Mouse (Mus musculus) natural killer cell, adult 2 months (primary cell): Measurements from ENCODE around the gene Cdk2ap2.
"Not testable (repeated sequence)": the region's sequence is repeated elsewhere in the genome, so short reads cannot be mapped to it uniquely, and the experiment has no call there.

Source experiments
- DNase-seq, 2 experiments: peaks; one replicate each; pipeline ENCODE4 v3.0.0; 2022; ENCODE audit warnings: low spot score in 2 of 2

The Cdk2ap2 gene

DNA sequence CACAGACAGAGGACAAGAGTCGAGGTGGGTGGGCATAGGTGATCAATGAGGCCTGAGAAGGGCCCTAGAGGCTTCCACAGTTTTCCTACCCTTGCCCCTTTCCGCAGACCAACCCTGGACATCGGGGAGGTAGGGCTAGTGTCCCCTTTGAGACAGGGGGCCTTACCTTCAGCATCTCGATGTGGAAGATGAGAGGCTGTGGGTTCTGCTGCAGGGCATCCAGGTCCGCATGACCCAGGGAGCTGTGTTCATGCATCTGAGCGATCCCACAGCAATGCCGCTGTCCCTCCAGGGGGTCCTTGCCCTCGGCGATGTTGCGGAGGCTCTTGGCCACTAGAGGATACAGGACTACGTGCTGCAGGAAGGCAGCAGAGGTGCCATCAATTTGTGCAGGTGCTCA, 18.8 kb downstream of the Cdk2ap2 start:
- DNase-seq = no peak

DNA sequence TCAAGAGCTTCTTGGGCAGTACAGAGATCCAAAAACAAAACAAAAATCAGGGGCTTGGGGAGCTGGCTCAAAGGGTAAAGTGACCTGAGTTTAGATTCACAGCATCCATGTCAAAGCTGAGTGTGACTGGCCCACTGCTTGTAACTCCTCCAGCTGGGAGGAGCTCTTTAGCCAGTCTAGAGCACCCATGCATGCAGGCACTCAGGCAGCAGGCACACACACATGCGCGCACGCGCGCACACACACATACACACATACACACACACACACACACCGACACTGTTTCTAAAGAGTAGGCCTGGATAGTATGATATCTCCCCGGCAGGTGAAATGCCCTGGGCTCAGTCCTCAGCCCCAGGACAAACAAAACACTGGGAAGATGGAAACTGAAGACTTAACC, 20.0 kb downstream of the Cdk2ap2 start:
- no peak for DNase-seq

DNA sequence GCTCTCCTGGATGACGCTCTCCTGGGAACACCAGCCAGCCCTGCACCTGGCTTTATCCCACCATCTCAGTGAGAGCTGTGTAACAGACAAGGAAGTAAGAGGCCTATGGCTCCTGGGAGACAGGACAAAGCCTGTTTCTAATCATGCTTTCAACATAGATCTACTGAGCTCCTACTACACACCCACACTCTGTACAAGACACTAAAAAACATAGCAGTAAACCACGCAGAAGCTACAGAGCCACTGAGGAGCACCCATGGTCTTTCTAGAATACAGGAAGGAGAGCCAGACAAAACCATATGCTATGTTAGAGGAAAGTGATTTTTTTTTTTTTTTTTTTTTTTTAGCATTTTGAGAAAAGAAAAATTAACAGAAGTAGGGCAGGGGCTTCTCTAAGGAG, 21.4 kb downstream of the Cdk2ap2 start:
- DNase-seq = no peak

DNA sequence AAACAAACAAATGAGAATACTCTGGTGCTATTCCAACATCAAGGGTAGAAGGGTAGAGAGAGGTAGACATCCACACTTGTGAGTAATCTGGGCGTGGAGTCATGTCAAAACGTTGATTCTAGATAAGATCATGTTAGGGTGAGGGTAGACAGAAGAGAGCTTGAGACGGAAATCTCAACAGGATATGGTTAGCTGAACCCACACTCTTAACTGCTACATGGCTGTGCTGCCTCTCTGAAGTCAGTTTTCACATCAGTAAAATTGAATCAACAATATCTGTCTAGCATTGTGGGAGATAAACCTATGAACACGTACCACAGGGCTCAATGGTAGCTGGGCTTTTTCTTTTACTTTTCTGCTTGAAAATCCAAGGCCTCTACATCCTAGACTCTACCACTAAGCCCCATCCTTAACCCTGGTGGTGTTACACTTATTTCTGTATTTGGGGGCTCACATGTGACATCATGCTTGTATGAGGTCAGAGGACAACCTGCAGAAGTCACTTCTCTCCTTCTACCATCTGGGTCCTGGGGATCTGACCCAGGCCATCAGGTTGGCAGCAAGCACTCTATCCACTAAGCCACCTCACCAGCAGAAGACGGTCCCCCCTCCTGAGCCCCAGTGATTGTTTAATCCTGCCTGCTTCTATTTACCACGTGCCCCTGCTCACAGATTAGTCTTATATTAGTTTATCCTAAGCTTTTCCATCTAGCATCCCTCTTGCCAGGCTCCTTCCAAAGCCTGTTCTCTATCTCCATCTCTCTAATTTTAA, 22.9 kb downstream of the Cdk2ap2 start:
- peak; percentile 69 to 81 for DNase-seq

DNA sequence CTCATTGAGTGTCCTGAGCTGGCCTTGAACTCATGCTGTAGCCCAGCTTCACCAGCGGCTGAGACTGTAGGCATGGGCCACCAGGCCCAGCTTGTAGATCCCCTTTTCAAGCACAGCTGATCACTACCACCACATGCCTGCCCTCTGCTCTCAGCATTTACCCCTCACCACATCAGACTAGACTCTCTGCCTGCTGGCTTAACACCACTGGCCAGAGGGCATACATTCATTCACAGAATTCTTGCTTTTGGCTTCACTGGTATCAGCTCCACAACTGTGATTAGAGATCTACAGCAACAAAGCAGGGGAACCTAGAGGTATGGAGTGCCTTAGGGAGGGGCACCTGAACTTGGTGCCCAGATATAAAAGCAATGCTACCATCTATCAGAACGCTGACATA, 23.5 kb downstream of the Cdk2ap2 start:
- DNase-seq = peak in 1 of 2 experiments; percentile 16

DNA sequence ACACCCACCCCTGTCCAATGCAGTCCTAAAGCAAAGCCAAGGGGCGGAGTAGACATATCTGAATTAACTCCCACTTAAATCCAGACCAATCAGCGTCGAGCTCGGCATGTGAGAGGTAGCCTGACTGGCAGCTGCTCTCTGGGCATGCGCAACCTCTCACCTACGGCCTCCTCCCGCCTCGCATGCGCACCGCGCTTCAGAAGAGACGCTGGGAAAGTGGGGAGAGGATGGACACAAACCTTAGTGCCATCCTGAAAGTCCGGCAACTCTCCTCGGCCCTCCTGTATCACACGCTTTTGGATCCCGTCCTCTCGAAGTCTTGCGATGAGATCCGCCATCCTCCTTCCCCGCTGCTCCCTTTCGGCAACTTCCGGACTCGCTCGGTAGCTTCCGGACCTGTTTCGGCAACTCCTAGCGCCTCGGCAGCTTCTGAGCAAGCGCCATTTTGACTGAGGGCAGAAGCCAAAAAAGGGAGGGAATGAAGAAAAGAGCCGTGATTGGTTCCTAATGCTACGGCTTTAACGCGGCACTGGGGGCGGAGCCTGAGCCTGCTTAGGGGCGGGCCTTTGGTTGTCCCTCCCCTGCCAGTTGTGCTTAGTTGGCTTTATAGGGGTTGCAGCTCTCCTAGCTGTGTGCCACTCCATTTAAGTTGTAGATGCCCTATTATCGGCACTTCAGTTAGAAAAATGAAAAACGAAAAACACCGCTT, 24.3 kb downstream of the Cdk2ap2 start:
- DNase-seq = peak; percentile 98

DNA sequence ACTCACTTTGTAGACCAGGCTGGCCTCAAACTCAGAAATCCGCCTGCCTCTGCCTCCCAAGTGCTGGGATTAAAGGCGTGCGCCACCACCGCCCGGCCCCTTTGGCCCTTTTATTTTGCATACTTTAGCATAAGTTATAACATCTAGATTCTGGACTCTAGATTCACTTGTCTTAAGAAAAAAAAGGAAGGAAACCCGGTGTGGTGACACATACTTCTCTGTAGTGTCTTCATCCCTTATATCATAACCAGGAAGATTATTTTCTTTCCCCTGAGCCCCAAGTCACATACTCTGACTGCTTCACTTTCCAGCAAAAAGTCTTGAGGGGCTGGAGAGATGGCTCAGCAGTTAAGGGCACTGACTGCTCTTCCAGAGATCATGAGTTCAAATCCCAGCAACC, 24.9 kb downstream of the Cdk2ap2 start:
- DNase-seq = not testable (repeated sequence)

DNA sequence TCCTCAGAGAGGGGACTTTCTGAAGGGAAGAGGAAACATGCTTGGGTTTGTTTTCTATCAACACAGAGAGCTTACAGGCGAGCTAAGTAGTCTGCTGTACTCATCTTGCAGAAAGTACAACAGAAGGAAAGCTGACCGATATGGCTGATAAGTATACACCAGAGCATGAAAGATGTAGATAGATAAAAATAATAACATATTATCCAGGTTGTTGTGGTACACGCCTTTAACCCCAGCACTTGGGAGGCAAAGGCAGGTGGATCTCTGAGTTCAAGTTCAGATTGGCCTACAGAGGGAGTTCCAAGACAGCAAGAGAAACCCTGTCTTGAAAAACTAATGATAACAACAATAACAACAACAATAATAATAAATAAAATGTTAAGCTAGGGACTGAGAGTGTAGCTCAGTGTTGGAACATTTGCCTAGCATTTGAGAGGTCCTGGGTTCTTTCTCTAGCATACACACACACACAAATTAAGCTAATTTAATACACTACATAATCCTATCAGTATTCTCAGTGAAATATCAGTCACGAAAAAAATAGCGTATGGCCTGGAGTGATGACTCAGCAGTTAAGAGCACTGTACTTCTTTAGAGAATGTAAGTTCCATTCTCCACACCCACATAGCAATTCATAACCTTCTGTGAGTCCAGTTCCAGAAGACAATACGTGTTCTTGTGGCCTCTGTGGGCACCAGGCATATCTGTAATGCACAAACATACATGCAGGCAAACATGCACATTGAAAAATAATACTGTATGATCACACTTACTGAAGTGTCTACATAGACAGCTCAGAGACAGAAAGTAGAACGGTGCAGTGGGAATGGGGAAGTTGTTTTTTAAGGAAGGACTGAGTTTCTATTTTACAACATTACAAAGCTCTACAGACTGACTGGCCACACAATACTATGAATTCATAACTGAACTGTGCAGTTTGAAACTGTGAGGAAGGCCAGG, 25.7 kb downstream of the Cdk2ap2 start:
- DNase-seq = no peak

DNA sequence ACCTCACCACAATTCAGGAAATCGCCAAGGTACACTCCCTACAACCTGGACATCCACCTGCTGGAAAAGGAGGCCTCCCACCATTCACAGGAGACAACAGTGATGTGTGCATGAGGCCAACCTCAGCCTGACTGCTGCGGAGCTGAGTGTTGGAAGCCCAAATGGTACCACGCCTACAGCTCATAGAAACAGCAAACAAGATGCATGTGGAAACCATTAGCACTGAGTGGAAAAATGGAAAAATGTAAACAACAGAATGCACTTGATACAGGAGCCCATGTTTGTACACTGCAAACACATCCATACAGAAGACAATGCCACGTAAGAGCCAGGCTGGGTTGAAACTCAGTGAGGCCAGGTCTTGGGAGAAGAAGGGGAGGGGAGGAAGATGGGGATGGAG, 27.4 kb downstream of the Cdk2ap2 start:
- DNase-seq = no peak

DNA sequence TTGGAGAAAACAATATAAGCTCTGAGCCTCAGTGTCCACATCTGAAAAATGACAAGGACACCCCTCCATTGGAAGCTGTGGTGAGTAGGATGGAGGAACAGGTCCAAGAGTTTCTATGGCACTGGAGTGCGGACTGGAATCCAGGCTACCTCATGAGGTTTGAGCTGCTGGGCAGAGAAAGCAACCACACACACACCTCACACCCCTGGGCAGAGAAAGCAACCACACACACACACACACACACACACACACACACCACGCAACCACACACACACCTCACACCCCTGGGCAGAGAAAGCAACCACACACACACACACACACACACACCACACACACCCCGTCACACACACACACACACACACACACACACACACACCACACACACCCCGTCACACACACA, 28.3 kb downstream of the Cdk2ap2 start:
- not testable (repeated sequence) for DNase-seq

DNA sequence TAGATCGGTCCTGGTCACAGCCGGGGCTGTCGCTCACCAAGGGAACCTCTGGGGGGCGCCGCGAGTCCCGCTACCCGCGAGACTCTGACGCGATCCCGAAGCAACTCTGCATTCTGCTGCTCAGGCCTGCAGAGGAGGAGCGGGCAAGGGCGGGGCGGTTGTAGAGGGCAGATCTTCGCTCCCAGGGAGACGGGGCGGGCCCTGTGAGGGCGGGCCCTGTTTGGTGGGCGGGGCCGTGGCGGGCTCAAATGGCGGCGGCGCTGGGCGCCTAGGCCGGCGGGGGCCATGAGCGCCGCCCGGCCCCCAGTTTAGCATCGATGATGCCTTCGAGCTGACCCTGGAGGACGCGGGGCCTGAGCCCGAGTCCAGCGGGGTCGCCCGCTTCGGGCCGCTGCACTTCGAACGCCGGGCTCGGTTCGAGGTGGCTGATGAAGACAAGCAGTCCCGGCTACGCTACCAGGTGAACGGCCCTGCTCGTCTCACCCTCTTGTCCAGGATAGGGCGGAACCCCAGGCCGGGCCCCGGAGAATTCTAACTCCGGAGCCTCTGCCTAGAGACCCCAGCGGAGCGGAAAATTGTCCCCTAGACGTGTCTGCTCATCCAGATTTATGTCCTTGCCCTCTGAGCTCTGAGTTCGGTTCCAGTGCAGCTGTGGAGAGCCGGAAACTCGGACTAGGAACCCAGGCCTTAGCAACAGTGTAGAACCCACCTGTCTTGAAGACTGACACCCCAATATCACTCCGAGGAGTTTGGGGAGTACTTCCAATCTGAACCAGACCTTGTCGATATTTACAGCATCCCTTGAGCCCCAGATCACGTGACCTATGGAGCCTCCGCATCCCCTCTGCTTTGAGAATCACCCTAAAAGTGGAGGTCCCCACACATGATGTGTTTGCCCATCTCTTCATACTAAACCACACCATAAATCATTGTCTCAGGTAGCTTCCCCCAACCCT, 29.0 kb downstream of the Cdk2ap2 start, which contains the start of gene Aip:
TSS of gene Aip (minus strand) at position 118 of the 956 bp plus-strand sequence.
- DNase-seq = peak; percentile 98 to 99

DNA sequence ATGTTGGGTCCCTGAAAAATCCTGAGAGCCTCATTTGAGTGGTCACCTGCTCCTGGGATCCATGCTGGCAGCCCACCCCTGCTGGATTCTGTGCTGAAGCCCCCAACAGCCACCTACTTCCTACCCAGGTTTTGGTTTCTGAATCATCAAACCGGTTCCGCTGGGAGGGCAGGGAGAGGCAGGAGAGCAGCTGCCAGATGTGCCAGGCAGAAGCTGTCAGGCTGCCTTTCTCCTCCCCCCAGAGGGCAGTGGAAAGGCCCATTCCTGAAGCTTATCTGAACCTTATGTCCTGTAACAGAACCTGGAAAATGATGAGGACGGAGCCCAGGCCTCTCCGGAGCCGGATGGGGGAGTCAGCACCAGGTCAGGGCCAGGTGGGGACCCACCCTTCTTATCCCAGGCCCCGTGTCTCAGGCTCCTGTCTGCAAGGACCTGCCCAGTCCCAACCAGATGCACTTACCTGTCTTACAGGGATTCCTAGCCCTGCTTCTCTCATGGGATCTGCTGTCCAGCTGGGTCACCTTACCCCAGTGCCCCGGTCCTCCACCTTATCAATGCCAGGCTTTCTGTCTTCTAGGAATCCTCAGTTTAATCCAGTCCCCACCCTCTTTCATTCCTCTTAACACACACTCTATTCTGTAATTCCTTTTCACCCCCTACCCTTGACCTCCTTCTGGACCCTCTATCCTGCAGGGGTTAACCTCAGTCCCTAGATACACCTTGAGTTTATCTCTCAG, 29.9 kb downstream of the Cdk2ap2 start:
- no peak for DNase-seq

DNA sequence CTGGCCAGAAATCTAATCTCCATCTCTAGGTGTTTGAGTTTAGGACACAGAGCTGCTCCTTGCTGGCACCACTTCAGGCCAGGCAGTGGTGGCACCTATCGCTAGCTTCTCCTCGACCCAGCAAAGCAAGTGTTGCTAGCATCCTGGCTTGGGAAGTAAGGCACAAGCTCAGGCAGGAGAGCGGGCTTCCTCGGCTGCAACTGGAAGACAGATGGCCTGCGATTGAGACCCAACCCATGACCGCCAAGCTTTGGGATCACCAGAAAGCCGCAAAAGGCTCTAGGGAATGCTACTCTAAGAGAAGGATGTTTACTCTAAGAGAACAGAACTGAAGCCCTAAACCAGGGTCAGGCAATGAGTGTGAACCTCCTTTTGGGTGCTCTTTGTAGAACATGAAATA, 32.5 kb downstream of the Cdk2ap2 start:
- no peak for DNase-seq

DNA sequence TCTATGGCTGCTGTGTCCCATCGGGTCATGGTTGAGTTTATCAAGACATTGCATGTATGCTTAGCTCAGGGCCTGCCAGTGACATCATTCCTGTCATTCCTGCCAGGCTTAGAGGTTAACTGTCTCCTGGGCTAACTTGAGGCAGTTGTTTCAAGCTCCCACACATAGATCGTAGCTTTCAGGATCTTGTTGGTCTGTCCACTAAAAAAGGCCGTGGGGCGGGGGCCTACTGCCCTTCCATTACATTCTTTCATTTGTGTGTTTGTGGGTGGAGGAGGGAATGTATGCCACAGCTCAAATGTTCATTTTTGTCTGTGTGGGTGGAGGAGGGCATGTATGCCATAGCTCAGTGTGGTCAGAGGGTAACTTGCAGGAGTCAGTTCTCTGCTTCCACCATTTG, 33.1 kb downstream of the Cdk2ap2 start:
- DNase-seq = no peak

DNA sequence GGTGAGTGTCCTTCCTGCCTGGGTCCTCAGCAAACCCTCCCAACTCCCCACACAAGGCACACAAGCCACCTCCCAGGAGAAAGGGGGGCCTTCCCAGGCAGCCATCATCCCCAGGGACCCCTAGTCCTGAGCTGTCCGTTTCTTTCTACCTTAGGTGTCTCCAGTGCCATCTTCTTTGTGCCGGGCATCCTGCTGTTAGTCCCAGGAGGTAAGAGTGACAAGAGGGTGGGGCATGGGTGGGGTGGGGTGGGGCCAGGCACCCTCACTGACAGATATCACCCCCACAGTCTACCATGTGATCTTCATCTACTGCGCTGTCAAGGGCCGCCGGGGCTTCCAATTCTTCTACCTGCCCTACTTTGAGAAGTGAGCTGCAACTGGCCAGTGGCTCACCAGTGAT, 34.1 kb downstream of the Cdk2ap2 start:
- DNase-seq = no peak

DNA sequence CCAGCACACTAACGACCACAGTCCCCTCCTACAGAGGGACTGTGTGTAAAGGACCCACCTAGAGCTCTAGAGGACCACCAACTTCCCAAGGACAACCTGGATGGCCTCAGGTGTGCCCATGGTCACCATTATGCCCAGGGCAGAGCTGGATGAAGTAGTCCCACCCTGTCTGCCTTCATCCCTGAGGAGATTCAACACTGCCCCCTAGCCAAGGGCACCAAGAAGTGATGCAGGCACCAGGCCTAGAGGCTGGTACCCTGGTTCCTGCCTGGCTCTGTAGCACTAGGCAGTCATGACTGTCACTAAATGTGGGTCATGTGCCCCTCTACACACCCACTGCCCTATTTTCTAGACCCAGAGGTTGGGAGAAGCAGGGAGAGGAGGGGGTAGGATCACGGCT, 34.8 kb downstream of the Cdk2ap2 start:
- no peak for DNase-seq

DNA sequence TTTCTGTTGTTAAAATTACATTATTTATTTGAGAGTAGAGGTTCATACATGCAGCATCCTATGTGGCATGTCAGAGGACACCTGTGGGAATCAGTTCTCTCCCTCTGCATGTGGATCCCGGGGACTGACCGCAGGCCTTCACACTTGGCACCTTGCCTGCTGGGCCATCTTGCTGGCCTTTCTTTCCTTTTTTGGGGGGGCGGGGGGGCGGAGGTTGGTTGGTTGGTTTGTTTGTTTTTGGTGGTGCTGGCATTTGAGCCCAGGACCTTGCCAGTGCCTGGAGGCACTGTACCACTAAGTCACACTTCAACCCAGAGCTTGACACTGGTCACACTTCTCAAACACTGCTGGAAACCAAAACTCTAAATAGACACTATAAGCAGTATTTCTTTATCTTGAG, 37.4 kb downstream of the Cdk2ap2 start:
- no peak for DNase-seq

DNA sequence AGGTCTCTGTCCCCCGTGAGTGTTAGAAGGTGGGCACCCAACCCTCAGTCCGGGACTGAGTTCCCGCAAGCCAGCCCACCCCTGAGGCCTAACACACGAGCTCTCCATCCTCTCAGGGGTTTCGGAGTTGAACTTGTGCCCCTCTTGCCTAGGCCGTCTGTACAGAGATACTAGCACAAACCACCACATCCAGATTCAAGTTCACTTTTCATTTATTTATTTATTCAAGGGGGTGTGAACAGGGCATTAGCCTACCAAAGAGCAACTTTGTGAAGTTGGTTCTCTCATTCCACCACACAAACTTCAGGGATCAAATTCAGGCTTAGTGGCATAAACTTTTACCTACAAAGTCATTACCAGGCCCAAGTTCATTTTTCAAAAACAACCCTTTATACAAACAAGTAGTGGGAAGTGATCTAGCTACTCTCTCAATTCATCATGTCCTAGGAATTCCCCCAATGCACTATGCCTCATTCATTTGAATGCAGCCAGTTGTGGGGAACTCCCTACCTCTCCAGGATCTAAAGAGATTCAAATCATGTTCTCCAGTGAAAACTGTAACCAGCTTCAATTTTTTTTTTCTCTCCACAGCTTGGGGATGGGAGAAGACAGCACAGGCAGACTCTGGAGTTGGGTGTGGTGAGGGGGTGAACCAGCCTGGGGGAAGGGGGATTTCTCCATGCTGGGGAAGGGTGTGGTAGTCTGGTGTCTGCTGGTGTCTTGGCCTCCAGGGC, 38.4 kb downstream of the Cdk2ap2 start:
- not testable (repeated sequence) for DNase-seq

DNA sequence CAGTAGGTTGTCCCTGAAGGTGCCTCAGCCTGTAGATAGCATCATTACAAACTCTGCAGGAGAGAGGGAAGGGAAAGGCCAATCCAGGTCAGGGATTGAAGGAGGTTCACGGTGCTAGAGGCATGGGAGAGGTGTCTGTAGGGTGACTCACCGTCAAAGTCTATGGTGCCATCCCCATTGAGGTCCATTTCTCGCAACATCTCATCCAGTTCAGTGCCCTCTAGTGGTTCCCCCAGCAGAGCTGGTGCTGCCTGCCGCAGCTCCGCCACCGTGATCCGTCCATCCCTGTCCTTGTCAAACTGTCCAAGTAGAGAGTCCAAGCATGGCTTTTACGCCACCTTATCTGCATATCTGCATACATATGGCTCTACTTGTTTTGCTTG, 39.0 kb downstream of the Cdk2ap2 start:
- peak in 1 of 2 experiments; percentile 50 for DNase-seq

DNA sequence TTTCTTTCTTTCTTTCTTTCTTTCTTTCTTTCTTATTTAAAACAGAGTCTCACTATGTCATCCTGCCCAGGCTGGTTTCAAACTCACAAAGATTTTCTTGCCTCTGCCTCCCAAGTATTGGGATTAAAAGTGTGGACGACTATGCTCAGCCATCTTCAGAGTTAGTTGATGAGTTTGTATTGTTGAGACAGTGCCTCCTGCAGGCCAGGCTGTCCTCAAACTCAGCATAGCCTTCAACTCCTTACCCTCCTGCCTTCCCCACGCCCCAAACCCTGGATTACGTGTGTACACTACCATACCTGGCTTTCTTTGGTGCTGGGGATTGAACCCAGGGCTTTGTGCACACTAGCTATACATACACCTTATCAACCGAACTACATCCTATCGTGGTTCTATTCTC, 39.5 kb downstream of the Cdk2ap2 start:
- DNase-seq = no peak
